Mouse (Mus musculus) liver, postnatal 0 days (tissue): Measurements from ENCODE around the gene Agbl4.

Experiments
- CTCF ChIP-seq: sonication (generic); IDR thresholded peaks from 2 replicates; pipeline ENCODE4 v1.5.1; 2016; ENCODE audit warnings: antibody characterized with exemption, low read depth
- EP300 ChIP-seq: IDR thresholded peaks from 2 replicates; pipeline ENCODE4 v1.6.1; 2016; ENCODE audit warnings: antibody characterized with exemption, low read depth, mild to moderate bottlenecking

GRCm38 (mm10) chr4:111687613-111688012, 1290.2 kb downstream of the Agbl4 start:
- TF ChIP-seq CTCF: peak; percentile 79
- TF ChIP-seq EP300: no peak
